Mouse (Mus musculus): ENCODE data around the gene Clmn.

DNA sequence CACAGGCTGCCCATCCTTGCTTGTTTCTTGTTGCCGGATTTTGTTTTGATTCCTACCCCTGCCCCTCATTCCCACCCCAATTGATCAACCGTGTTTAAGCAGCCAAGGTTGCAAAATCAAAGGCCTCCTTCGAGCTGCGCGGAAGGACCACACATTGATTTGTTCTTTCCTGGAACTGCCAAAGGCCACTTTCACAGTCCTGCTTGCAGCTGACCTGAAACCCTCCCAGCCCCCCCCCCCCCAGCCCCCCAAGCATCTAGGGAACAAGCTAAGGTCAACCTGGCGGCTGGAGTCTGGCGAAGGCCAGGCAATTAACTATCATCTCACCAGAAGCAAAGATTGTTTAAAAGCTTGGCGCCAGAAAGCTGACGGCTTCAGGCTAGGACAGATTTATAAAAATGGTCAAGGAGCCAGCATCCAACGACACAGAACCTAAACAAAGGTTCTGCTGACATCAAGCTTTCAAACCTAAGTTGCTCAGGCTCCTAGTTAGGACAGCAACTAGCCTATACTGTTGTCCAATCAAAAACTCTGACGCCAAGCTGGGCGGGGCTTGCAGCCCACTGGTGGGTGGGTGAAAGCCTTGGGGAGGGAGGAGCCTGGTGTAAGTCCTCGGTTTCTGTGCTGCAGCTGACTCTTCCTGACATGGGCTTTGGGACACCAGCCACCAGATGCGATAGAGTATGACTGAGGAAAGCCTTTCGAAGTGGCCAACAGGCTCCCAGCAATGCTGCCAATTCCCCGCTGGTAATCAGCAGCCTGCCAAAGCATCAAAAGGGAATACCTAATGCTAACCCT lies 13.0 kb downstream of the Clmn start:
- TF ChIP-seq GATA1 (IDR thresholded peaks at IDR 0.05; ENCODE audit: borderline replicate concordance, low read length) (no peak), FLI1 (IDR thresholded peaks at IDR 0.05; ENCODE audit: low read length) (no peak)

Measured in megakaryocyte, embryonic 14.5 days (primary cell).